Mouse (Mus musculus): ENCODE measurements around the gene Hoxb1. TPM values are rescaled to one million over a fixed set of nuclear protein-coding genes. Genes with fewer than 3 reads are reported as not detected.

The Hoxb1 gene
- not detected for polyA plus RNA-seq (2014; fragmentation: Illumina TruSeq; extraction: RNeasy Lipid Tissue Mini Kit (QIAGEN cat#74804); ENCODE audit: low read depth, low replicate concordance)

DNA sequence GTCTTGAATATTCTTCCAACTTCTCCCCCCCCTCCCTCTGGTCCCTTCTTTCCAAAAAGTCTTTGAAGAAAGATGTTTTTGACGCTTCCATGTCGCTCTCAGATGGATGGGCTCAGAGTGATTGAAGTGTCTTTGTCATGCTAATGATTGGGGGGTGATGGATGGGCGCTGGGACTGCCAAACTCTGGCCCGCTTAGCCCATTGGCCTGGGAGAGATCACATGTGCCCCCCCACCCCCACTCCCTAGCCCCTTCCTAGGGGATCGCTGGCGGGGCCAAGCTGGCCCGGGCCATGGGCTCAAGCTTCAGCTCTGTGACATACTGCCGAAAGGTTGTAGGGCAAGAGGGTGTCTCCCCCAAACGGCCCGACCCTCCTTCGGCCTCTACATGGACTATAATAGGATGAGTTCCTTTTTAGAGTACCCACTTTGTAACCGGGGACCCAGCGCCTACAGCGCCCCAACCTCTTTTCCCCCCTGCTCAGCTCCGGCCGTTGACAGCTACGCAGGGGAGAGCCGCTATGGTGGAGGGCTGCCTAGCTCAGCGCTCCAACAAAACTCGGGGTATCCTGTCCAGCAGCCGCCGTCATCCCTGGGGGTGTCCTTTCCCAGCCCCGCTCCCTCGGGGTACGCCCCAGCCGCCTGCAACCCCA lies at the start of gene Hoxb1:
Gene Hoxb1, plus strand, starts transcription at position 312 of the 651 bp plus-strand sequence.

DNA sequence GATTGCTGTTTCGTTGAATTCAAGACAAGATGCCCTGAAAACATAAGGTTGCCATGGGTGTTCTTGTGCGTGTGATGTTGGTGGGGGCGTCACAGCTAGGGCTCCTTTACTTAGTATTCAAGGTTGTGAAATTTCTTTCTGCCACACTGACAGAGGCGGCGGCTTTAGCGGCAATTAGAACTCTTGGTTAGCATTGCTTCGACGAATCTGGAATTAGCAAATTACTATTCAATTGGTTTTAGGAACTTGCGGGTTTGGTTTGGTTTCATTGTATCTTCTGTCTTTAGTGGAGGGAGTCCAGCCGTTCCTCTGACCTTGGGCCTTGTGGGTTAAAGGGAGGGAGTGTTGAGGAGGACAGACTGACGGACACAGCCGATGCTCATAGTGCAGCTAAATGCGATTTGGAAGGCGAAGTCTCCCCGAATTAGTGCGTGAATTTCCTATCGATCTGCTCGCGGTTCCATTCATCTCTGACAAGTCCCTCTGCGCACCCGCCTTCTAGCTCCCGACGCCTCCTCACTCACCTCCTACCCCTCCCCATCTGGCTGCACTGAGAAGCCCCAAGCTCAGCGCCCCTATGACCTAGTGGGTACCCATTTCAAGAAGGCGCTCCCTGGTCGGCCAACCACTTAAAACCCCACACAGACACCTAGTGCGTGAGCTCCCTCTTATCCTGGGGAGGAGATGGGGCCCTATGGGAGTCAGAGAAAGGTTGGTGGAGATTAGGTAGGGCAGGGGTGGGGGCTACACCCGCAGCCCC lies 47.8 kb upstream of the Hoxb1 start, which contains the start of gene Hoxb4:
Gene Hoxb4, plus strand, starts transcription at position 660 of the 760 bp plus-strand sequence.

GRCm38 (mm10) chr11:96323154-96323553 lies 42.4 kb upstream of the Hoxb1 start, which contains the start of gene Hoxb3:
TSS of gene Hoxb3 (plus strand) at chr11:96323326.

DNA sequence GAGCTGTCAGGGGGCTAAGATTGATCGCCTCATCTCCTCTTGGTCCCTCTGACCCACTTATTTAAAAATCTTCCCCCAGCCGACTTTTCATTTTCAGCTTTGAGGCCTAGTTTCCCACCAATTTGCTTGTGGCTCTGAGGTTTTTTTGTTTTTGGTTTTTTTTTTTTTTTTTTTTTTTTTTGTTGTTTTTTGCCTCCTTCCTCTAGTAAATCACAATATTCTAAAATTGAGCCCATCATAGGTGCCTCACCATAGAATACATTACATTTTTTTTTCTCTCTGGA lies 15.3 kb upstream of the Hoxb1 start, which contains the start of gene Hoxb2:
Gene Hoxb2, plus strand, starts transcription at position 185 of the 284 bp plus-strand sequence.

Other genes starting within 250 kb of the Hoxb1 start
- not detected for gene Ttll6, start 232.0 kb upstream of the Hoxb1 start, polyA plus RNA-seq (2014; fragmentation: Illumina TruSeq; extraction: RNeasy Lipid Tissue Mini Kit (QIAGEN cat#74804); ENCODE audit: low read depth, low replicate concordance)
- gene Hoxb13, start 171.4 kb upstream of the Hoxb1 start, polyA plus RNA-seq (2014; fragmentation: Illumina TruSeq; extraction: RNeasy Lipid Tissue Mini Kit (QIAGEN cat#74804); ENCODE audit: low read depth, low replicate concordance), result not detected
- gene Hoxb9, start 94.3 kb upstream of the Hoxb1 start, polyA plus RNA-seq (2014; fragmentation: Illumina TruSeq; extraction: RNeasy Lipid Tissue Mini Kit (QIAGEN cat#74804); ENCODE audit: low read depth, low replicate concordance), result 350 TPM
- 34.4 TPM for gene Hoxb8, start 83.8 kb upstream of the Hoxb1 start, polyA plus RNA-seq (2014; fragmentation: Illumina TruSeq; extraction: RNeasy Lipid Tissue Mini Kit (QIAGEN cat#74804); ENCODE audit: low read depth, low replicate concordance)
- 102 TPM for gene Hoxb7, start 79.1 kb upstream of the Hoxb1 start, polyA plus RNA-seq (2014; fragmentation: Illumina TruSeq; extraction: RNeasy Lipid Tissue Mini Kit (QIAGEN cat#74804); ENCODE audit: low read depth, low replicate concordance)
- gene Hoxb6, start 73.3 kb upstream of the Hoxb1 start, polyA plus RNA-seq (2014; fragmentation: Illumina TruSeq; extraction: RNeasy Lipid Tissue Mini Kit (QIAGEN cat#74804); ENCODE audit: low read depth, low replicate concordance), result 21.2 TPM
- gene Hoxb5, start 62.4 kb upstream of the Hoxb1 start, polyA plus RNA-seq (2014; fragmentation: Illumina TruSeq; extraction: RNeasy Lipid Tissue Mini Kit (QIAGEN cat#74804); ENCODE audit: low read depth, low replicate concordance), result 7.4 TPM
- 11.9 TPM for gene Hoxb4, start 47.5 kb upstream of the Hoxb1 start, polyA plus RNA-seq (2014; fragmentation: Illumina TruSeq; extraction: RNeasy Lipid Tissue Mini Kit (QIAGEN cat#74804); ENCODE audit: low read depth, low replicate concordance)
- gene Hoxb3, start 42.4 kb upstream of the Hoxb1 start, polyA plus RNA-seq (2014; fragmentation: Illumina TruSeq; extraction: RNeasy Lipid Tissue Mini Kit (QIAGEN cat#74804); ENCODE audit: low read depth, low replicate concordance), result 30.6 TPM
- 16.9 TPM for gene Hoxb2, start 15.2 kb upstream of the Hoxb1 start, polyA plus RNA-seq (2014; fragmentation: Illumina TruSeq; extraction: RNeasy Lipid Tissue Mini Kit (QIAGEN cat#74804); ENCODE audit: low read depth, low replicate concordance)
- gene Skap1, start 98.8 kb downstream of the Hoxb1 start, polyA plus RNA-seq (2014; fragmentation: Illumina TruSeq; extraction: RNeasy Lipid Tissue Mini Kit (QIAGEN cat#74804); ENCODE audit: low read depth, low replicate concordance), result 2.6 TPM